Mouse (Mus musculus) cerebellum, adult 11 months (tissue): ENCODE results near the gene Gm28048.

Experiments used
- DNase-seq: peaks from one replicate; pipeline ENCODE4 v3.0.0; 2022

Gm28048 gene

DNA sequence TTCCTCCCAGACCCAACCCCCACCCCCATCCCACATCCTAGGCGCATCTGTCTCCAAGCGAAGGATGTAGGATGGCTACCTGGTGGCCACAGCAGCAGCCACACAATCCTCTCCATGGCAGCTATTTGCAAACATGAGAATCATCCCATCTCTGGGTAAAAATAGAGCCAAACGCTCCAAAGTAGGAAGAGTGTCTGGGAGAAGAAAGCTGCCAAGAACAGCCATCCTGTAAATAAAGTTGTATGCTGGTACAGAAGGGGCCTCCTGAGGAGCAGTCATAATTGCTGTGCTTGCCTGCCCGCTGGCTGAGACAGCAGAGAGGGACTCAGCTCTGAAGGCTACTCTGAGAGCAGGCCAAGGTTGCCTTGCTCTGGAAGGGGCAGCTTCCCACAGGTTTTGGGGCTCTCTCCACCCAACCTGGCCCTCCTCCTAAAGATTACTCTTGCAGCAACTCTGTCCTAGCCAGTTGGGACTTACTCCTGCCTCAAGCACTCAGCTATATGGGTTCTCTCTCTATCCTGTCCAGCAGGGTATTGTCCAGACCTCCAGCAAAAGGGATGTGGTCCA lies 154.3 kb downstream of the Gm28048 start:
- DNase-seq = no peak

DNA sequence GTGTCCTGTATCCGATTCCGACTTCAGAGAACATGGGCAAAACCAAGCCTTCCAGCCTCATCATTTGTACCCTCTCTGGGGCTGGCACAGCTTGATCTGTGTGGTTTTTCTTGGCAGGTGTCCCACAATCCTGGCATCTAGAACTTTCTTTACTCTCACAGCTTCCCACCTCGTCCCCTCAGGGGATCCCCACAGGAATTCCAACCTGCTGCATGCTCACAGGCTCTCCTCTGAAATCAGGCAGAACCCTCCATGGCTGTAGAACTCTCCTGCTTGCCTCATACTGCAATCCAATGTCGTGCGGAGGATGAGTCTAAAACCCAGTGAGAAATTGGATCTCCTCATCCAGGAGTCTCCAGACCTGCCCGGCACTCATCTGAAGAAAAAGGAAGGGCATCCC lies 155.2 kb downstream of the Gm28048 start:
- DNase-seq = no peak

DNA sequence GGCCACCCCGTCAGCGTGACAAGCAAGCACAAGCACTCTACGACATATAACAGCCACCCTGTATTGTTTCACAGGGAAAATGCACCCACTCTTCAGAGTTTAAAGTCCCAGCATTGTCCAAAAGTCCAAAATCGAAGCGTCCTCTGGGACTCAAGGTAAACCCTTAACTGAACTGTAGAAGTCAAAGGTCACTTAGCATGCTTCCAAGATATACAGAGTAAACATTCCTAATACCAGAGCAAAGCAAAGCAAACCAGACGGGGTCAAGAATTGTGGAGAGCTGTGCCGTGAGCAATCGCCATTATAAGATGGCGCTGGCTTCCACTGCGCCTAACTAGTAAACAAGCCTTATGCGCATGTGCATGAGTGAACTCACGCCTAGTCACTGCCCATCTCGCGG lies 155.8 kb downstream of the Gm28048 start:
- no peak for DNase-seq

DNA sequence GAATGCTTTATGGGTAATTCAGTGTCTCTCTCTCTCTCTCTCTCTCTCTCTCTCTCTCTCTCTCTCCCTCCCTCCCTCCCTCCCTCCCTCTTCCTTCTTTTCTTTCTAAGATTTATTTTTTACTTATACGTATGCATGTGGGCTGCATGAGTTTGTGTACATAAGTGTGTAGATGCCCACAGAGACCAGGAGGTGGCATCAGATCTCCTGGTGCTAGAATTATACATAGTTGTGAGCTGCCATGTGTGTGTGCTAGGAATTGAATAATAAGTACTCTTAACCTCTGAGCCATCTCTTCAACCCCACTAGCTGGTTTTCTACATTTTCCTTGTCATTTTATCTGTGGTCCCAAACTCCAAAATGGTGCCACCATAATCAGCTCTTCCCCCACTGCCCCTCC lies 156.3 kb downstream of the Gm28048 start:
- no peak for DNase-seq

GRCm38 (mm10) chr11:22824049-22824705 lies 157.7 kb downstream of the Gm28048 start:
- no peak for DNase-seq

- no peak for DNase-seq
These were observed 160.6 kb downstream of the Gm28048 start for GRCm38 (mm10) chr11:22821243-22821642.

GRCm38 (mm10) chr11:22818371-22818770 lies 163.5 kb downstream of the Gm28048 start:
- no peak for DNase-seq

DNA sequence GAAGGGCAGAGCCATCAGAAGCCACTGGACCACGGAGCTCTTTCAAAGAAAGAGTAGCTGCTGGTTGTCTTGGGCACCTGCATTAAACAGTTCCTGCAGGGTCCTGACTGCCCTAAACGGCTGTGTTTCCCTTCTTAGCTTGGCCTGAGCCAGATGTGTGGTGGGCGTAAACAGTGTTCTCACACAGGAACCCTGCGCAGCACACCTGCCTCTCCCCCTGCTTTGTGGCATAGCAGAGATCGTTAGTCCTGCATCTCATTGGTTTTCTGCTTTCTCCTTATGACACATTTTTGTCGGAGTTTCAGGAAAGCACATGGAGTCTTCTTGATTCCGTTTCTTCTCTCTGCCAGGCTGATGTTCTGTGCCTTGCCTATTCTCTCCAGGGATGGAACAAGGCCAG lies 166.0 kb downstream of the Gm28048 start:
- no peak for DNase-seq

DNA sequence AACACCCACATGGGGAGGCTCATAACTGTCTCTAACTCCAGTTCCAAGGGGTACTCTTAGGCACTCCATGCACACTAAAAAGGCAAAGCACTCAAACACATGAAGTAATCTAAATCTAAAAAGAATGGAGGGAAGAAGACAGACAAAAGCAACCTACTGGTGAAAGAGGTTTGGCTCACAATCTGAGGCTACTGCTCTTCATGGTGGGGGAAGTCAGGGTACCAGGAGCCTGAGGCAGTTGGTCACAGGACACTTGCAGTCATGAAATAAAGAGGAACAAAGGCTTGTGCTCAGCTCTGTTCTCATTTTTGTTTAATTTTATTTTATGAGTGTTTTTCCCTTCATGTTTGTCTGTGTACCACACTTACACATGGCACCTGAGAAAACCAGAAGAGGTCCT lies 166.7 kb downstream of the Gm28048 start:
- DNase-seq = no peak

DNA sequence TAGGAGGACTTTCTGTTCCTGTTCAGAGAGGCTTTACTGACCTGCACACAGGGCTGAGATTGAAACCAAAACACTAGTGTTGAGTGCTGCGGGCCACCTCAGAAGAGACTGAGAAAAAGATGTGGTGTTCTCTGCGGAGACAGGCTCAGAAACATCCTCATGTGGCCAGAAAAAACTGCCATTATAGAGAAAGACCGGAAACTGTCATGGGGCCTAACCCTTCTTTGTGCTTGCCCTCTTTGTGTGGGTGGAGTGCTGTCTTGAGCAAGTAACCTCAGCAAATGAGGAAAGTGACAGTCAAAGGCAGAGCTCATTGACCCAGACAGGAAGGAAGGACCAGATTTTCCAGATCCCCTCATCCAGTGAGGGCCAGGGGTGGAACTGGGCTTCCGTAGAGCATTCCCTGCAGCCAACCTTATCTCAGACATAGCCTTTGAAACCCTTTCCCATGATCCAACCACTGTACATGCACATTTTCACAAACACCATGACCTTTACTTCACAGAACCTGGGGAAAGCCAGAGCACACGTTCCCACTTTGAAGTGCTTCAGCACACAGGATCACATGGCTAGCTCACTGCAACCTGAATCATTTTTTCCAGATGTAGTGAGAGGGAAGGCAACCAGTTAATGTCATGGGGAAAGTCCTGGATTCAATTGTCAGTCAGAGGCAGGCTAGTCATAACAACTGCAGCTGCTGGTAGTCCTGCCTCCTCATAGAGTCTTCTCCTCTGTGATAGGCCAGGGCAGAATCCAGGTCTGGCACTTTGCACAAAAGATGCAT lies 167.8 kb downstream of the Gm28048 start:
- DNase-seq = no peak

GRCm38 (mm10) chr11:22813427-22813826 lies 168.5 kb downstream of the Gm28048 start:
- DNase-seq = no peak

DNA sequence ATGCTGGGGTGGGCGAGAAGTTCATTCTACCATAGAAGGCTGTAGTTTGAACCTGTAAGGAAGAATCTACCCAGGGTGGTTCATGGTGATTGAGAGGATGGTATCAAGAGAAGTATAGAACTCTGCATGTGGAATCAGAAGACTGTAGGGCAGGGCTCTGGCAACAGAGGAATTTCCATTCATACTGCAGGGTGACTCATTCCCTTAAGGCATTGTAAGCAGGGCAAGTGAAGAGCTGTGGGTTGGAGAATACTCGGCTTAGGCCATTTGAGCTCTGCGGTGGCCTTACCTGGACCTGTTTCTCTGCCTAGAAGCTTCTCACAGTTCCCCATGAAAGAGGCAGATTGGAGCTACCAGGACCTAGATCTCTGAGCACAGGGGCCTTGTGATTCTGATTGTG lies 170.5 kb downstream of the Gm28048 start:
- DNase-seq = no peak

- no peak for DNase-seq
These were observed 172.3 kb downstream of the Gm28048 start for GRCm38 (mm10) chr11:22809465-22810096.

- DNase-seq = no peak
These were observed 173.8 kb downstream of the Gm28048 start for GRCm38 (mm10) chr11:22808040-22808439.

DNA sequence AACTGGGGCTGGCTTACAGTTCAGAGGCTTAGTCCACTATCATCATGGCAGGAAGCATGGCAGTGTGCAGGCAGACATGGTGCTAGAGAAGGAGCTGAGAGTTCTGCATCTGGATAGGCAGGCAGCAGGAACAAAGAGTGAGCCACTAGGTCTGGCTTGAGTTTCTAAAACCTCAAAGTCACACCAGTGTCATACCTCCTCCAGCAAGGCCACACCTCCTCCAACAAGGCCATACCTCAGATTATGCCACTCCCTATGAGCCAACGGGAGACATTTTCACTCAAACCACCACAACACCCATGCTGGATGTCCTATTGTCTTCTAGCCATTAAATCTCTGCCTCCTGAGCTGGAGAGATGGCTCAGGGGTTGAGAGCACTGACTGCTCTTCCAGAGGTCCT lies 176.7 kb downstream of the Gm28048 start:
- DNase-seq = no peak

DNA sequence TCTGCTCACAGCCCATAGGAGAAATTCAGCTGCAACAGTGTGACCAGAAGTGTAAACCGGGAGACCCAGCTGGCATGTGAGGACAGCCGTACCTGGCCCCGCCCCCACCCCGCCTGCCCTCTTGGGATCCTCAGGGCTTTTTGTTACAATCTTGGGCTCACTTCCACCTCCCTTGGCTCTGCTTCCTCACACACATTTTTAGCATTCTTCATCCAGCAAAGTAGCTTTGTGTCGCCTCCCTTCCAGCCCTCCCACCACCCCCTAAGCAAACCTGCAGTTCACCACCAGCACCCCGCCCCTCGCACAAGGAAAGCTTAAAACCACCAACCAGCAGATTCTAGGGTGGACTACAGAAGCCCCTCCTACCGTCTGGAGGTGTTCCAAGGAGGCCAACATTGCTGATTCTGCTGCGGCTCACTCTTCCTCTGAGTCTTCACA lies 181.9 kb downstream of the Gm28048 start:
- DNase-seq = no peak

GRCm38 (mm10) chr11:22798916-22799315 lies 183.0 kb downstream of the Gm28048 start:
- no peak for DNase-seq

- no peak for DNase-seq
These were observed 187.2 kb downstream of the Gm28048 start for GRCm38 (mm10) chr11:22794734-22795133.

DNA sequence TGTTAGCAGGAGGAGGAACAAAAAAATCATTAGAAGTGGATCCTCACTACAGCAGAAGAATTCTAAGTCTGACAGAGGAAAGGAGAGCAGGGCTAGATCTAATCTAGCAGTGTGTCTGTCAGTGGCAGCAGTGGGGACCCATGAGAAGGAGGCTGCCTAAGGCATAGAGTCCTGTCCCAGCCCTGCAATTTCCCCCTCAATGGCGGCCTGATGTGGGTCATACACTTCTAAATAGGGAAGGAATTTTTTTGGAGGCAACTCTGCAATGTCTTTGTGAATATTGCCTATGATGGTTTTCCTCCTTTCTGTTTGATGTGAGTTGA lies 188.0 kb downstream of the Gm28048 start:
- no peak for DNase-seq

- no peak for DNase-seq
These were observed 188.6 kb downstream of the Gm28048 start for GRCm38 (mm10) chr11:22793176-22793880.

- no peak for DNase-seq
These were observed 189.7 kb downstream of the Gm28048 start for GRCm38 (mm10) chr11:22792149-22792548.

- no peak for DNase-seq
These were observed 190.2 kb downstream of the Gm28048 start for GRCm38 (mm10) chr11:22791726-22792125.

DNA sequence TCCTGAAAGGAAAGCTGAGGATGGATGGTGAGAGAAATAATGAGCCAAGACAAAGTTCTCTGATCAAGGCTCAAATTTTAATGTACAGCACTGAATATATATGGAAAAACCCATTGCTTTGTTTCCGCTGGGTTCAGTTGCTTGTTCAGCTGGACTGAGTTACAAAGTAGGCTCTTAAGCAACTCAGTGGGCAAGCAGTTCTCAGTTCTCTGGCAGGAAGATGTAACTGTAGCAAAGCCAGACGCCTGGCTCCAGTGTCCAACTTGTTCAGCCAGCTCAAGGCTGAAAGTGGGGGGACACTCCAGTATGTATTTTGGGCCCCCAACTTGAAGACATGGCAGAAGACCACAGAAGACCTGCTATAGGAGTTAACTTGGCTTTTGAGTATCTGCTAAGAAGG lies 194.1 kb downstream of the Gm28048 start:
- DNase-seq = no peak
